Mouse (Mus musculus): Measurements from ENCODE around the gene B3galt4. TPM values are rescaled to one million over a fixed set of nuclear protein-coding genes. Genes with fewer than 3 reads are reported as not detected.
"Not testable (repeated sequence)": the region's sequence is repeated elsewhere in the genome, so short reads cannot be mapped to it uniquely, and the experiment has no call there.

The B3galt4 gene
- total RNA-seq, 4 experiments from 2014 or later = 0.89 to 2.6 (median 1.6) TPM

DNA sequence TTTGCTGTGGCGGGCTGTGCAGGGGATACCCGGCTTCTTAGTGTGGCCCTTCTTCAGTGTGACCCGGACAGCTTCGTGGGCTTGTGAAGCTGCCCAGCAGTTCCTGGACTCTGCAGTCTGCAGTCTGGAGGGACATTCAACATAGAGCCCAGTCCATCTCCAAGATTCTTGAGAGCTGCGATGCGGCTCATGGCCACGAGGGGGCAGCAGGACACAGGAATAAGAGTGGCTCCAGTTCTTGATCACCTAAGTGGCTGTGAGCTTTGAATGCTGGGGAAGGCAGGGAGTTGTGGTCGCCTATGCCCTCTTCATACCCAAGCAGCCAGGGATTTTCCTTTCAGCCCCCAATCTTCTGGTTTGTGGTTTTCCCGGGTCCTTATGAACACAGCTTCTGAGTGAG, 17.2 kb upstream of the B3galt4 start:
- peak; percentile 77 for DNase-seq (ENCODE audit: low spot score)

DNA sequence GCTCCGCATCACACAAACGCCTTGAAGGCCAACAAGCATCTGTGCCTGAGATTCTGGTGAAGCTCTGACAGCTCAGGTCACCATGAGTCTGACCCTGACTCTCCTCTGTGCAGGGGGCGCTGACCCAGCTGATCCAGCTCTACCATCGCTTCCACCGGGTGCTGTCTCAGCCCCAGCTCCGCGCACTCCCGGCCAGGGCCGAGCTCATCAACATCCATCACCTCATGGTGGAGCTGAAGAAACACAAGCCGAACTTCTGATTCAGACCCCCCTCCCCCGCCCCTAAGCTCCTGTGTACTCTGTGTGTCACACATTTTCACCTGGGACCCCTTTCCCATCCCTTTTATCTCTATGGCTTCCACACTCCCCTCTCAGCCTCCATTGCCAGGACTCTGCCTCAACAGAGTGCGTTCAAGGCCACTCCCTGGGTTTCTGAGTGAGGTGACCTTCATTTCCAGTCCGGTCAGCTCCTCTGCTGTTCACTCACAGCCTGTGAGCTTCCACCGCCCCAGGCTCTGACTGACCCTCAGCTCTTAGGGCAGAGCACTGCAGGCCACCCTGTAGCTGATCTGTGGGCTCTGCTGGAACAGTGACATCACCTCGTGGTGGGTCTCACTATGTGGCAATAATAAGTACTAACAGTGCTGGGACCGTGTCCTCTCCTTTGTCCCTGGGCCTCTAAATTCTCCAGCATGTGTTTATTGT, 14.7 kb upstream of the B3galt4 start:
- no peak for DNase-seq (ENCODE audit: low spot score)

DNA sequence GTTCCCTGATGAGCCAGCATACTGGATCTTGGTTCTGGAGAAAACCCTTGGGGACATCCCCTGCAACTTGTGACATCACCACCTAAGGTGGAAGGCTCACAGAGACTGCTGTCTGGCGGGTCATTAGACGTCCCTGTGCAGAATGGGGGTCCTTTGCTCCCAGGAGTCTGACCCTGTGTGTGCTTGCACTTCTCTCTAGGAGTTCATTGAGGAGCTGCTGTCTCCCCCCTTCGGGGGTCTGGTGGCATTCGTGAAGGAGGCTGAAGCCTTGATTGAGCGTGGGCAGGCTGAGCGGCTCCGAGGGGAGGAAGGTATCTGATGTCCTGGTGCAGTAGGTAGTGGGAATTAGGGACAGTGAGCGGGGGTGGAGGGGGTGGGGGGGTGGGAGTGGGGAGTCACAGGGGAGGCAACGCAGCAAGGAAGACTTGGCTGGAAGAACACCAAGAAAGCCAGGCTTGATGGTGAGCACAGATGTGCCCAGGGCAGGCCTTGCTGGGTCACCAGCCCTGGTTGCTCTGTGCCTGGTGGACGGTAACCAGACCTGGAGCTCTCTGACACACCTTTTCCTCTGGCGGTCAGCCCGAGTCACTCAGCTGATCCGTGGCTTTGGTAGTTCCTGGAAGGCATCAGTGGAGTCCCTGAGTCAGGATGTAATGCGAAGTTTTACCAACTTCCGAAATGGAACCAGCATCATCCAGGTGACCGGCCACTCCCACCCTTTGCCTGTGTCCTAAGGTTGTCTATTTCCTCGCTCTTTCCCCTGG, 14.0 kb upstream of the B3galt4 start:
- no peak for DNase-seq (ENCODE audit: low spot score)

DNA sequence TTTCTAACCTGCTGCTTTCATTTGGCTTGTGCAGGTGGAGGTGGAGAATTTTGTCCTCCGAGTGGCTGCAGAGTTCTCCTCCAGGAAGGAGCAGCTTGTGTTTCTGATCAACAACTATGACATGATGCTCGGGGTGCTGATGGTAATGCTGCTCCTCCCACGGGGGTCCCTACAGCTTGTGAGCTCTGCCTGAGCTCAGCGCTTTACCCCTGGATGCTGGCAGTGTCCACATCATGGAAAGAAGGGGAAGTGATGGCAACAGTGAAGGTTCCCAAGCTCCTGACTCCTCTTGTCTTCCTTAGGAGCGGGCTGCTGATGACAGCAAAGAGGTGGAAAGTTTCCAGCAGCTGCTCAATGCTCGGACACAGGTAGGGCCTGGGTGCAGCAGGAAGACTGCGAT, 11.6 kb upstream of the B3galt4 start:
- DNase-seq (ENCODE audit: low spot score) = no peak

DNA sequence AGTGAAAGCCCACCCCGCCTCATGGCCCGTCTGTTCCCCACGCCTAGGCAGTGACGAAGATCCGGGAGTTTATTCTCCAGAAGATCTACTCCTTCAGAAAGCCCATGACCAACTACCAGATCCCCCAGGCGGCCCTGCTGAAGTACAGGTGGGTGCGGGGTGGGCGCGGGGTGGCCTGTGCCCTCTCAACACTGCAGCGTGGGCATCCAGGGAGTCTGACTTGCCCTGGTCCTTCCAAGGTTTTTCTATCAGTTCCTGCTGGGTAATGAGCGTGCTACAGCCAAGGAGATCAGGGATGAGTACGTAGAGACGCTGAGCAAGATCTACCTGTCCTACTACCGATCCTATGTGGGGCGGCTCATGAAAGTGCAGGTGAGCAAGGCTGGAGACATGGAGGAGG, 8.7 kb upstream of the B3galt4 start:
- no peak for DNase-seq (ENCODE audit: low spot score)

DNA sequence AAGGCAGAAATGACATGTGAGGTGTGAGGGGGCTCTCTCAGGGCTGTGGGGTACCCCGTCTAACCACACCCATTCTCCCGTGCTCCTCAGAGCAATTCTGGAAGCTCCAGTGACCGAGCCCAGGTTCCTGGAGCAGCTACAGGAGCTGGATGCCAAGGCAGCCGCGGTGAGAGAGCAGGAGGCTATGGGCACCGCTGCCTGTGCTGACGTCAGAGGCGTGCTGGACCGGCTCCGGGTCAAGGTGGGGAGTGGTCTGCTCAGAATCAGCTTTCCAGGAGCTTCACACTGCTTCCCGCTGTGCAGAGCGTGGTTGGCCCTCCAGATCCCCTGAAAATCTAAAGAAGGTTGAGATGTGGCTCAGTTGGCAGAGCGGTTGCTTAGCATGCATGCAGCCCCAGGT, 7.8 kb upstream of the B3galt4 start:
- DNase-seq (ENCODE audit: low spot score) = no peak

DNA sequence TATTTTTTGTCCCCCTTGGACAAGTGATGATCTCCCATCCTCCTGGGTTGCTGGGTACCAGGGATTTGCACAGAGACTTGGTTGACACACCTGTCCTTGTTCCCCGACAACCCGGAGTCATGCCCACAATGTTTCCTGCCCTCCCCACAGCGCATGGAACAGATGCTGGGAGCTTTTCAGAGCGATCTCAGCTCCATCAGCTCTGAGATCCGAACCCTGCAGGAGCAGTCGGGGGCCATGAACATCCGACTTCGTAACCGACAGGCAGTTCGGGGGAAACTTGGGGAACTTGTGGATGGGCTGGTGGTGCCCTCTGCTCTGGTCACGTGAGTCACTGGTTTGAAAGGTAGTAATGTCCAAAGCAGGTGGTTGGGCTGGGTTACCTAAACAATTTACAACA, 7.2 kb upstream of the B3galt4 start:
- no peak for DNase-seq (ENCODE audit: low spot score)

DNA sequence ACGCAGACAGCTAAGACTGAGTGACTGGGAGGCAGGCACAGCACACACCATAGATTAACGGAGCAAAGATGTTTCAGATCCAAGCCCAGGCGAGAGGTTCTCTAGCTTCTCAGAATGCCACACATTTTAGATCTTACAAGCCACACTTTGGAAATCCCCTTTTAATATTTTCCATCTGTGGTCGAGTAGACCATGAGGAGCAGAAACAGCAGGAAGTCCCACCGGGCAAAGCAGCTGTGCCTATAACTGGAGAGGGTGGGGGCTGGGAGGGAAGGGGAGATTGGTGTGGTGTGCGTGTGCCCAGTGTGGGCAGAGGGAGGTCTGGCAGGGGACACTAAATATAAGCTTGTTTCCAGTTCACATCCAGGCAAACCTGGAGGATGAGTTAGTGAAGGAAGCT, 6.2 kb upstream of the B3galt4 start:
- no peak for DNase-seq (ENCODE audit: low spot score)

DNA sequence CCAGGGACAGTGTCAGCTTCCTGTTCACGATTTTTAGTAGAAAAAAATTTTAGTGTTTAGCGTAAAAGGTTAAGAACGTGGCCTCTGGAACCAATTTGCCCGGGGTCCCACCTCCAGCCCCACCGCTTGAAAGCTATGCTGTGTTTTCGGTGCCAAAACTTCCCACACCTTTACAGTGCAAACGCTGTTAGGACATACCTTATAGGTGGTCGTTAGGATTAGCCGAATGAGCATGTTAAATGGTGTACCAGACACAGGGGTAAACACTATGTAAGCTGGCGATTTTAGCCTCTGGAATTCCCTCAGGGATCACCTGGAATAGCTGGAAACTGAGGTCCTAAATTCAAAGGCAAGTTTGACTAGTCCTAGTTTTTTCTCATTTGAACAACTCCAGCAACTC, 5.0 kb upstream of the B3galt4 start:
- no peak for DNase-seq (ENCODE audit: low spot score)

DNA sequence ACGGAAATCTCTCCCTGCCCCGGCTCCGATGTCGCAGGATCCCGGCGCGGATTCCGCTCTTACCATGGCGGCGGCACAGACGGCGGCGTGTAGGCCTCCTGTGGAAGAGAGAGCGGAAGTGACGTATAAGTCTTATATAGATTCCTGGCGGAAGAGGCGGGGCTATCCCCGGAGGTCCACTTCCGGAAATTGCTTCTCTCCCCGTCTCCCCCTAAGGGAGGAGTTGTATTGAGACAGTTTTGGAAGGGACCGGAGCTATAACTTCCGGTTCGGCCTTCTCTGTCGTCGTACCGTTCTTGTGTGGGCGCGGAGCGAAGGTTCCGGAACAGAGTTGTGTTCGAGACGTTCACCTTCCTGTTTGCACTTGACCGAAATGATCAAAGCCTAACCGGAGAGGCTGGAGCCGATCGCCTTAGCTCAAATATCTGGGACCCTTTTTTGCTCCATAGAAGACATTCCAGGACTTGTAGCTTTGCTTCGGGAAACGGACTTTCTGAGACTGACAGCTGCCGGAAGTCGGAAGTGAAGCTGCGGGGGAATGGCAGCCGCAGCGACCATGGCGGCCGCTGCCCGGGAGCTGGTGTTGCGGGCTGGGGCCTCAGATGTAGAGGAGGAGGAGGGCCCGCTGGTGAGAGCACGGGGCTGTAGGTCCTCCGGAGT, 4.4 kb upstream of the B3galt4 start, which contains the start of the genes Vps52 and Rps18:
TSS of gene Vps52 (plus strand) at position 258 of the 660 bp plus-strand sequence.
TSS of gene Rps18 (minus strand) at position 447 of the 660 bp plus-strand sequence.
- DNase-seq (ENCODE audit: low spot score) = peak; percentile 98

DNA sequence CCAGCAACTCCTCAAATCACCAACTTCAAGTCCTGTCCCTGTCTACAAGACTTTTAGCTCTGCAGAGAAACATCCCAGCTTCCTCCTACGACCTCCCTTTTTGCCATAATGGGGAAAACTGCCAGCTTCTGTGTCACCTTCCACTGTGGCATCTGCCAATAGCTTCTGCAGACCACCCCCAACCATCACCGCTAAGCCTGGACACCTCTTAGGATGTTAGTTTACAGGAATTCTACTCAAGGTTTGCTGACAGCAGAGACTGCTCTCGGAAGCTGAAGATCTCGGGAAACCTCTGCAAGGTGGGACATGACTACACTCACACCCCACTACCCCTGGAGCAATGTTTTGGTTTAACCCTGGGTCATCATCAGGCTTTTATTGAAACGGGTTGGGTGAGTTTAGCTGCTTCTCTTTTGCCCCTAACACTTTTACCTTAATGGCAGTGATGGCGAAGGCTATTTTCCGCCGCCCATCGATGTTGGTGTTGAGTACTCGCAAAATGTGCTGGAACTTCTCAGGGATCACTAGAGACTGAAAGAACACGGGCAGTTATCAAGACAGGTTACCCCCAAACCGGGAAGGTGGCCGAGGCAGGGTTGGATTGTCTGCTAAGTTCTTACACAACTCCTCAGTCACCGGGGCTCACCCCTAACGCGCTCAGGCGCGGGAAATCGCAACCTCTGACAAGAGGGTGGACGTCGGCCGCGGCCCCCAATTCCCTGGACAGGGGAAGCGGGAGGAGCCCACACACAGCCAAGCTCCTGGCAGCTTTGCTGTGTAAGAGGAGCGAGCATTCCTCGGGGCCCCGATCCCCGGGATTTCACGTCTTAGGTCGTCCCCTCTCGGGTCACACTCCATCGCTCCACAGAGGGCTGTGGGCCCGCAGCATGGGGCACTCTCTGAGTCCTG, 3.6 kb upstream of the B3galt4 start:
- DNase-seq (ENCODE audit: low spot score) = no peak

DNA sequence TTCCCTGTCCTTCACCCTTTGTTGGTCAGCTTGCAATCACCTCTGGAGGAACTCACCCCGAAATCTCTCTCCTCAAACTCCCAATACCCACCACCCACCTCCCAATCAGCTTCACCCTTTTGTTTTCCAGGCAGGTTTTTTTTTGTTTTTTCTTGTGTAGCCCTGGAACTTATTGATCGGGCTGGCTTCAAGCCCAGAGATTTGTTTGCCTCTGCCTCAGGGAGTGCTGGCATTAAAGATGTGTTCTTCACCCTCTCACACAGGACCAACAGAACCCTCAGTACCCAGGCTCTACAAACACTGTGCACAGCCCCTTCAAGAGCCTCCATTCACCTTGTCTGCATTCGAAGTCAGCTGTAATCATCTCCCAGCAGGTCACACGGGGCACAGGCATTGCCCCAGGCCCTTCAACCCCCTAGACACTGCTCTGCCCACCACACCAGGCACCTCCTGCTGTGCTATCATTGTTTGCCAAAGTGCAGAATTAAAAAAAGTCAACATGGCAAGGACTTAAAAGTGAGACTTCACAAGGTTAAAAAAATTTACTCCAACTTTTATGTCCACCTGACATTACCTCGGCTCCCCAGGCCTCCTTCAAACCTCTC, 2.8 kb upstream of the B3galt4 start:
- no peak for DNase-seq (ENCODE audit: low spot score)

DNA sequence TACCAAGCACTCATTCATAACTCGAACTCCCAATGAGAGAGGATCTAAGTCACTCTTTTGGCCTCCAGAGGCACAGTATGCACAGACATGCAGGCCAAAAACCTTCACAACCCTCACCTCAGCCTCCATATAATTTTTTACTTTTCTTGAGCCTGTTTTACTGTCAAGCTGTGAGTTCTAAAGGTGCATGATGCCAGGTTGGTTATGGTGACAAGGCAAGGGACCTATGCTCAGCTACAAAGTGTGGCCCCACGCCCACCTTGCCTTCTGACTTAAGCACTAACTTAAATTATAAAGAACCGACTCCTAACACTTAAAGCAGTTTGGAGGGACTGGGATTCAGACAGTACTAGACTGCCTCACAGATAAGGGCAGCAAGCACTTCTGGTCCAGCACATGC, 2.0 kb upstream of the B3galt4 start:
- DNase-seq (ENCODE audit: low spot score) = no peak

DNA sequence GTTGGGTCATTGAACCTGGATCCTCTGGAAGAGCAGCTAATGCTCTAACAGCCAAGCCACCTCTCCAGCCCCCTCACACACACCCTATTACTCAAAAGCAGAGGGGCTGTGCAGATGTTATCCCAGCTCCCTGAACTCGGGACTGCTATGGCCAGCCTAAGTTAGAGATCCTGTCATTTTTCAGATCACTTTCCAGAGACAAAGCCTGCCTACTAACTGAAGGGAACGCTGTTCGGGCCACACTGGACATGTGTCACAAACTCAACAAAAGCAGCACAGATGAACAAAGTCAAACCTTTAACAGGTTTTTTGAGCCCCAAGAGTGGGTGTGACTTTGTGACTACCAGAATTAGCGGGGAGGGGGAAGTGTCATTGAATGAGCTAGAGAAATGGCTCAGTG, 1.6 kb upstream of the B3galt4 start:
- DNase-seq (ENCODE audit: low spot score) = no peak

DNA sequence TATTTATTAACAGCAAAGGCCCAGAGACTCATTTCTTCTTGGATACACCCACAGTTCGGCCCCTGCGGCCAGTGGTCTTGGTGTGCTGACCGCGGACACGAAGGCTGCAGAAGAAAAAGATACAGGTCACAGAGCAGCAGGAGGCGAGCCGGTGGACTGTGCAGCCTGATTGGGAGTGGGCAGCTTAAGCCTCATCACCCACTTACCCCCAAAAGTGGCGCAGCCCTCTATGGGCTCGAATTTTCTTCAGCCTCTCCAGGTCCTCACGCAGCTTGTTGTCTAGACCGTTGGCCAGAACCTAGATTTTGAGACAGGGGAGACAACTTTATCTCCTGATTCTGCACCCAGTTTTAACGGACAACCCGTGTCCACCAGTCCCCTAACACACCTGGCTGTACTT, 727 bp upstream of the B3galt4 start:
- not testable (repeated sequence) for DNase-seq (ENCODE audit: low spot score)

DNA sequence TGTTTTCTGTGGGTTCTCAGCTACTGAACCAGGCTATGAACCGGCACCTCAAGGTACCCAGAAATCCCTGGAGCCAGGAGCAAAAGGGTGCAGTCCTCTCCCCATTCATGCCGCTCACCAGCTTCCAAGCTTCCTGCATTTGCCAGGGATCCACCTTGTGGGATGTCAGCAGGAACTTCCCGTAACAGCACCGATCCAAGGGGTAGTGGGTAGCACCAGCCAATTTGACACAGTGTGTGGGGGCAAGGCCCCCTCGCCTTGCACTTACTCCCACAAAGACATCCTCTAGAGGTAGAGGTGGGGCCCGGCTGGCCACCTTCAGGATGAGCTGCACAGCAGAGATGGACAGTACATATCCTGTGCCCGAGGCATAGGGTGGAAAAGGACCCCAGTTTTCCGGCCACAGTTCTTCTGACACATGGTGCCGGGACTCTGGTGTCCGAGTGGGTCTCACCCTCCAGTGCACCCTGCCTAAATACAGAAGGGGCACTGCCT, 1.1 kb downstream of the B3galt4 start:
- DNase-seq (ENCODE audit: low spot score) = no peak

DNA sequence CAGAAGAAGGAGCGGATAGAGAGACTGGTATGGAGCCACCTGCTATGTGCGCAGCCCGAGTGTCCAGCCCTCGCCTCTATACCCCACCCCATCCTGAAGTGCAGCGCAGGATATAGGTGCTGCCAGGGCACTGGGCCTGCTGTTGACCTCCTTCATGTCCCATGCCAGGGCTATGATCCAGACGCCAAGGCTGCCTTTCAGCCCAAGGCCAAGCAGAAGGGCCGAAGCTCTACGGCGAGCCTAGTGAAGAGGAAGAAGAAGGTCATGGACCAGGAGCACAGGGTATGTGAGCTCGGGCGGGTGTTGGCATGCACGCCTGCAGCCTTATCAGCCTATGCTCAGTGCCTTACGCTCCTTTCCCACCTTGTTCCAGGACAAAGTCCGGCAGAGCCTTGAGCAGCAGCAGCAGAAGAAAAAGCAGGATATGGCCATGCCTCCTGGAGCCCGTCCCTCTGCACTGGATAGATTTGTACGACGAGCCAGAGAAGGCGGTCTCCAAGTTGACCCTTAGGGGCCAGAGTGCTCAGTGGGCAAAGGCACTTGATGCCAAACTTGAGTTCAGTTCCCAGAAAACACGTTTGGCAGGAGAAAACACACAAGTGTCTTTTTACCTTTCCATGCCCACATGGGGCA, 2.3 kb downstream of the B3galt4 start:
- no peak for DNase-seq (ENCODE audit: low spot score)

DNA sequence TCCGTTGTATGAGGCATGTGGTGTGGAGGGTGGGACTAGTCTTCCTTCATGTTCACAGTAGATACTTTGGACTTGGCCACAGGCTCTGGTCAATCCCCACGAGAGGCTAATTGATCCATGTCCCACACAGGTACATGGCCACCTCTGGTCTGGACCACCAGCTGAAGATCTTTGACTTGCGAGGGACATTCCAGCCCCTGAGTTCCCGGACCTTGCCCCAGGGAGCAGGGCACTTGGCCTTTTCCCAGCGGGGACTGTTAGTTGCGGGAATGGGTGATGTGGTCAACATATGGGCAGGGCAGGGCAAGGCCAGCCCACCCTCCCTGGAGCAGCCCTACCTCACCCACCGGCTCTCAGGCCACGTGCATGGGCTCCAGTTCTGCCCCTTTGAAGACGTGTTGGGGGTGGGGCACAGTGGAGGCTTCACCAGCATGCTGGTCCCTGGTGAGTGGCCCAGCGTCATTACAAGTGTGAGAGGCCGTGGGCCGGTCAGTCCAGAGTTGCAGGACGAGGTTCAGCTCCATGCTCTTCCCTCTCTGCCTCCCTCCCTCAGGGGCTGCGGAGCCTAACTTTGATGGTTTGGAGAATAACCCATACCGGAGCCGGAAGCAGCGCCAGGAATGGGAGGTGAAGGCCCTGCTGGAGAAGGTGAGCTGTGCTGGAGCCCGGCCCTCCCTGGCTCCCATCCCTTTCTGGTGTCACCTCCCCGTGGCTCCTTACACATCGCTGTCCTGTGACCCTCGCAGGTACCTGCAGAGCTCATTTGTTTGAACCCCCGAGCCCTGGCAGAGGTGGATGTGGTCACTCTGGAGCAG, 3.0 kb downstream of the B3galt4 start:
- DNase-seq (ENCODE audit: low spot score) = no peak

DNA sequence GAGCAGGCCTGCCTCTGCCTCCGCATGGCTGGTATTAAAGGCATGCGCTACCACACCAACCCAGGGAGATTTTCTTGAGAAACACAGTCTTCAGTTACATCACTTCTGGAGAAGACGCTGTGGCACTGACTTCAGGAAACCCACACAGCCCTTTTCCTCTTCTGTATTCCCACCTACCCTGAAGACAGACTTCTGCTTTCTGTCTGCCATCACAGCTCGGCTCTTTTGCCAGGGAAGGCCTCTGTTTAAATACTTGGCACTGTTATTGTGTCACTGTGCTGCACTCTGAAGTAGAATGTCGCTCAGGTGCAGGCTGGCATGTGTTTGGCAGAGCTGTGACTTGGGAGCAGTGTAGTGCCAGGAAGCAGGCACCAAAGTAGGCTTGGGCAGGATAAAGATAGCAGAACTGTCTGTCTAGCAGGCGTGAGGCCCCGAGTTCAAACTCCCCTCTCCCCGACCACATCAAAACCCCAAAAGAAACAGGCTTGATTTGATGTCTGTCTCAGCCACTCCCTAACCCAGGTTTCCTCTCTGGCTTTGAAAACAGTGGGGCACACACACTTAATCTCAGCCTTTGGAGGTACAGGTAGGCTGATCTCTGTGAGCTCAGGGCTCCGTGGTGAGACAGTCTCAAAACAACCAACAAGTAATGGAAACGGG, 3.7 kb downstream of the B3galt4 start:
- DNase-seq (ENCODE audit: low spot score) = no peak
